Mouse (Mus musculus): ENCODE results near the gene Fam217a.

GRCm38 (mm10) chr13:34916520-34917167 lies 7.5 kb downstream of the Fam217a start:
- no peak for TF ChIP-seq CTCF (IDR thresholded peaks at IDR 0.05; ENCODE audit: insufficient read depth, low read depth, low read length)
- no peak for TF ChIP-seq POLR2A (IDR thresholded peaks at IDR 0.05; ENCODE audit: insufficient read depth, low read depth, low read length)
